Mouse (Mus musculus) embryo, embryonic 9.5 days (tissue): ENCODE data around the gene Dock6.
A peak's percentile ranks its signal among the peaks of the same experiment; 100 is the strongest.

ENCODE experiments used
- DNase-seq: peaks from one replicate; pipeline ENCODE4 v3.0.0-alpha.2; 2017; ENCODE audit errors: extremely low spot score

Gene Dock6

DNA sequence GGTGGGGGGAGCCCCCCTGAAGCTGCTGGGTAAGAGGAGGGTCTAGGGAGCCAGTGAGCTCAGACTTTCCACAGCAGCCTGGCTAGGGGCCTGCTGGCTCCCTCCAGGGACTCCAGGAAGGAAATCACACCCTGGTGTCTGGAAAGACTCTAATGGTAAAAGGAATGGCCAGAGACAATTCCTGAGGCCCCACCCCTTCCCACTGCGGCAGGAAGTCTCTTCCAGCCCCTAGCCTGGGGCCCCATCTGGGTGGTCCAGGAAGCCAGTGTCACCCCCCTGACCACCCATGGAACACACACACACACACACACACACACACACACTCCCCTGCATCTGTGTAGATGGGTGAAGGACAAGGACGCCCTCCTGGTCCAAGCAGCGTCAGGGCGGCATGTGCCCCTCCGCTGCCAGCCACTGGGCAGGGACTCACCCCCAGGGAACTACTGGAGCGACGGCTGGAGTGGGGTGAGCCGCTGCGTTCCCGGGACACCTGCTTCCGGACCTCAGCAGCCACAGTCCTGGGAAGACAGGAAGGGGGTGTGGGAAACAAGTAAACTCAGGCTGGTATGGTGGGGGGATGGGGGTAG is 5.6 kb downstream of the Dock6 start:
- DNase-seq, result peak; percentile 67

DNA sequence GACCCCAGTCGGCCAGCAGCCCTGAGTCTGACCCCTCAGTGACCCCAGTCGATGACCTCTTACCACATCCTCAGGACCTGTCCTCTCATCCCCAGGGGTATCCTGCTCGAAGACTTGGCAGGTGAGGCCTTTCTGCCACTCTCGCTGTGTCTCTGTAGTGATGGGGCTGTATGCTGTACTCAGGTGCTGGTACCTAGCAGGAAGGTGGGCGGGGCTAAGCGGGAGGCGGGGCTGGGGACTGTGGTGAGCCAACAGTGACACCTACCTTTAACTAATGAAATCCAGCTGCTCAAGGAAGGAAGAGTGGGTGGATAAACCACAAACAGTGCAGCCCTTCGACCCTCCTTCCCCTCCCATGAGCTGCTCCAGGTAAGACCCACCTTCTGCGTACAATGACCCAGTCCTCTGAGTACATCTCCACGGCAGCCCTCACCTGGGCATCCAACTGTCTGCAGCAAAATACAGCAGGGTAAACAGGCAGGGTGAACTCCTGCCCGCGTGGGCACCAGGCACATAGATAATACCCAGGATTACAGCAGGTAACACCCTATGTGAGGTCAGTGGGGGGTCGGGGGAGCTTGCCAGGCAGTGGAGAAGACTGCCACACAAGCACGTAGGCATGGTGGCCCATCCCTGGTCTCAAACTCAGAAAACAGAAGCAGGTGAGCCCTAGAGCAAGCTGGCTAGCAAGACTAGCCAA is 6.9 kb downstream of the Dock6 start:
- peak; percentile 42 for DNase-seq

DNA sequence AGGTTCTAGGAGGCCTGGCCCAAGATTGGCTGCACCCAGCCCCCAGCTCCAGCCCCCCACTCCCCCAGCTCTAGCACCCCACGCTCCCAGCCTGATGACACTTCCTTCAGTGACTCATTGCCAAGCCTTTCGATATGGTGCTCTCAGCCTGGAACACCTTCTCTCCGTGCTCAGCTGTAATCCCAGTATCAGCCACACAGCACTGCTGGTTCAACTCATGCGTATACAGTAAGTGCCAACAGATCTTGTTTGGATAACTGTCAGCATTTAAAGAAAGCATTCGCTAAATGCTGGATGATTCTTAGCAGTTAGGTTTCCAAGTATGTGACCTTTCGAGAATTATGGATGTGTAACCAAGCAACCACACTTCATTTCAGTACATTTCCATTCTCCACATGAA is 9.3 kb downstream of the Dock6 start:
- DNase-seq, result no peak

DNA sequence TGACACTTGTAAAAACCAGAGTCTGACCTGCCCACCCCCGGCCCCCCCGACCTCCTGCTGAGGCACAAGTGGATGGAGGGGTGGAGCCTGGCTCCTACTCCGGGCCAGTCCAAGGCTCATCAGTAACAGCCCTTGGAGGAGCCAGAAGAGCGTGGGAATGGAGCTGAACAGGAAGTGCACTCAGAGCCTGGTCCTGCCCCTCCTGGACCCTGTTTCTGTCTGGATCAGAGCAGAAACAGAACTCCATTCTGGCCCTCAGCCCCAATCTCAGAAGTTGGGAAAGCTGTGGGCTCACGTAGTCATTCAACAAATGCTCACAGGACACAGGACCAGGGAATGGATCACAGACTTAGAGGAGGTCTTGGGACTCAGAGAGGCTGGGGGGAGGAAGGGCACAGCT is 10.0 kb downstream of the Dock6 start:
- DNase-seq, result no peak

DNA sequence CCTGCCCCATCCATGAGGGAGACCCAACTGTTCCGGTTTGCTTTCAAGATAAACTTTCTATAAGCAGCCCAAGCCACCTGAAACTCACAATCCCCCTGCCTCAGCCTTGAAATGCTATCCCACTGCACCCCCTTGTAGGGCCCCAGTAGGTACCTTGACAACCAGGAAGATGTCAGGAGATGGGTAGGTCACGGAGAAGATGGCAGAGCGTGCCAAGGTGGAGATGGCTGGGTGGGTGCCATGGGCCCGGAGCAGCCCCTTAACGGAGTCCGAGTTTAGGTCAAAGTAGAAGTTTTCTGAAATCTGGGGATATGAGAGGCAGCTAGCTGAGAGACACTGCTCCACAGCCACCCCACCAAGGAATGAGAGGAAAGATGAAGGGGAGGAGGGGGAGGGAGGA is 11.1 kb downstream of the Dock6 start:
- no peak for DNase-seq

DNA sequence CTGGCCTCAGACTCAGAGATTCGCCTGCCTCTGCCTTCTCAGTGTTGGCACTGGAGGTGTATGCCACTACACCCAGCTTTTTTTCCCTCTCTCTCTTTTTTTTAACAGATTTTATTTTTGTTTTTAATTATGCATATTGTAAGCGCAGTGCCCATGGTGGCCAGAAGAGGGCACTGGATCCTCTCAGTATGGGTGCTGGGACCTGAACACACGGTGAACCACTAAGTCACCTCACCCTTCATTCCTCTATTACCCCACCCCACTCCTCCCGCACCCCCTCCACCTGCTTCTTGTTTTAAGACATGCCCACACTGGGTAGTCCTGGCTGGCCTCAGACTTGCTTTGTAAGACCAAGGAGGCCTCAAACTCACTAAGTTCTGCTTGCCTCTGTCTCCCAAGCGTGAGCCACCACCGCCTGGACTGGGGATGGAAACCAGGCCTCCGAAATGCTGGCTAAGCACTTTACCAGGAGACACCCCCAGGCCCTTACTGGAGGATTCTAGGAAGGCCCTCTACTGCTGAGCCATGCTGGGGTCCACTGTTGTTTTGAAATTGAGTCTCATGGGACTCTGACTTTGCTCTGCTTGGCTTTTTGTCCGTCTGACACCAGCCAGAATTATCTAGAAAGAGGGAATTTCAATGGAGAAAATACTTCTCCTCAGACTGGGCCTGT is 12.2 kb downstream of the Dock6 start:
- peak; percentile 42 for DNase-seq

DNA sequence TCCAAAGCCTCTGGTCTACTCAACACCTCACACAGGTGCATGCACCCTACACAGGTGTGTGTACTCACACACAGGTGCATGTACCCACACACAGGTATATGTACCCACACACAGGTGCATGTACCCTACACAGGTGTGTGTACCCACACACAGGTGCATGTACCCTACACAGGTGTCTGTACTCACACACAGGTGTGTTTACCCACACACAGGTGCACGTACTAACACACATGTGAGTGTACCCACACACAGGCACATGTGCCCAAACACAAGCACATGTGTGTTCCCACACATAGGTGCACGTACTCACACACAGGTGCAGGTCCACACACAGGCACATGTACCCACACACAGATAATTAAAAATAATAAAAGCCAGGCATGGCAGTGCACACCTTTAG is 14.7 kb downstream of the Dock6 start:
- DNase-seq, result no peak

DNA sequence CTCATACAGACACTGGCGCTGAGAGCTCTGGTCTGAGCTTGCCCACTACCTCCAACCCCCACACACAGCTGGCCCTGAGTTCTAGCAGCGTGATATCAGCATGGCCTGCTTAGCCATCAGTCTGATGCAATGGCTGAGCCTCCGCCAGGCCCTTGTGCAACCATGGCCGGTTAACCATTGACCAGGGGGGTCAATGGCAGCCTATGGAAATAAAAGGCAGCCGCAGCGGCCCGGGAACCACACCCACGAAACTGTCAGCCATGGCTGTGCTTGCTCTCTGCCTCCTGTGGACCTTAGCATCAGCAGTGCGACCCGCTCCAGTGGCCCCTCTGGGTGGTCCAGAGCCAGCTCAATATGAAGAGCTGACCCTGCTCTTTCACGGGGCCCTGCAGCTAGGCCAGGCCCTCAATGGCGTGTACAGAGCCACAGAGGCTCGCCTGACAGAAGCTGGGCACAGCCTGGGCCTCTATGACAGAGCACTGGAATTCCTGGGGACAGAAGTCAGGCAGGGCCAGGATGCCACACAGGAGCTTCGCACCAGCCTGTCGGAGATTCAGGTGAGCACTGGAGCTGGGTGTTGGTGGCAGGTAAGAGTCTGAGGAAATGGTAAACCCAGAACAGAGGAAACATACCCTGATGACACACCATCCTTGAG is 17.1 kb downstream of the Dock6 start, which contains the start of gene Angptl8:
Gene Angptl8 (plus strand): TSS at position 253 of the 655 bp plus-strand sequence.
- no peak for DNase-seq

DNA sequence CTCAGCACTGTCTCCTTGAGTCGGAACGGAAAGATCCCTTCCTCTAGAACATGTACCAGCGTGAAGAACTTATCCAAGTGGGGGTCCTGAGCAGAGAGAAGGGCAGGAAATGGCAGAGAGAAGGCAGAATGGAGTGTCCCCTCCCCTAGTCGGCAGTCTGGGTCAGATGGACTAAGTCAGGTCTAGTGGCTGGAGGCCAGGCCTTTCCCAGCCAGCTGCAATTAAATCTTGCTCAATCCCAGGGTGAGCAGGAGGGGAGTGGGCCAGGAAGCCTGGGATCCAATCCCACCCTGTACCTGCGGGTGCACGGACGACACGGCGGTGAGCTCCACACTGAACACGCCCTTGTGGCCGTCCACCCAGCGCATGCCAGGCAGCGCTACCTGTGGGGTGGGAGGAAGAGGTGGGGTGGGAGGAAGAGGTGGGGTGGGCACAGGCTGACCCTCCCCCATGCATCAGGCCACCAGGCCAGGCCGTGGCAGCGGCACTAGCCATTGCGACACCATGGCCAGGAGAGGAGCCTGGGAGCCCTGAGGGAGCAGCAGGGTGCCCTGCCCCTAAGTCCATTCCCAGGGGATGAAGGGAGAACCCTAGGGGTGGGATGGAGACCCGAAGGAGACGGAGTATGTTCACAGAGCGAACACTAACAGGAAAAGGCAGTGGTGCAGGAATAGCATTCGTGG is 20.7 kb downstream of the Dock6 start:
- DNase-seq, result no peak

DNA sequence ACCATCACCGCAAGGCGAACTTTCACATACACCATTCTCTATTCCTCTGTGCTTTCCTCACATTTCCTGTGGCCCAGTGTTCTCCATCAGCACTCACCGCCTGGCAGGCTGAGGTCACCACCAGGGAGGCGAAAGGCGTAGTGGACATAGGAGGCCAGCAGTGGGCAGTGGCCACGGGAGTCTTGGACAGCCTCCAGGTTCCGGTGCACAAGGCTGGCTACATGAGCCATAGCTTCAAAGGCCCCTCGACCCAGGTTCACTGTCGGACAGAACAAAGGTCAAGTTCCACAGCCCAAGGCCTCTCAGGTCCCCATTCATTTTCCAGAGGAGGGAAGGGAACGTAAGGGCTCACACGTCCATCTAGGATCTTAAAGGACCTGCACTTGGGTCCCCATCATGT is 21.5 kb downstream of the Dock6 start:
- DNase-seq, result no peak

DNA sequence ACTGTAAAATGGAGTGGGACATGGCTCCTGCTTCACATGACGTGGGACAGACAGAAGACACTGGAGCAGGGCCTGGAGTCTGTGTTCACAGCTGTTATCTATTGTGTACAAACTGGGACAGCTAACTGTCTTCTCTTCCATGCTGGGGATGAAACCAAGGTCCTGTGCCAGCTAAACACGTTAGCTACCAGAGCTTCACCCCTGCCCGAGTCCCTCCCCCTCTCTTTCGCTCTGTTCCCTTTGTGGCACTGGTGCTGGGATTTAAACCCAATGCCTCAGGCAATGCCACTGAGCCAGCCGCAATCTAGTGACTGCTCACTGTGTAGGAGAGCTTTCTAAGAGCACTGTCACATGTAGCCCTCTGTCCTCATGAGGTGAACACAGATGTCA is 22.0 kb downstream of the Dock6 start:
- no peak for DNase-seq

DNA sequence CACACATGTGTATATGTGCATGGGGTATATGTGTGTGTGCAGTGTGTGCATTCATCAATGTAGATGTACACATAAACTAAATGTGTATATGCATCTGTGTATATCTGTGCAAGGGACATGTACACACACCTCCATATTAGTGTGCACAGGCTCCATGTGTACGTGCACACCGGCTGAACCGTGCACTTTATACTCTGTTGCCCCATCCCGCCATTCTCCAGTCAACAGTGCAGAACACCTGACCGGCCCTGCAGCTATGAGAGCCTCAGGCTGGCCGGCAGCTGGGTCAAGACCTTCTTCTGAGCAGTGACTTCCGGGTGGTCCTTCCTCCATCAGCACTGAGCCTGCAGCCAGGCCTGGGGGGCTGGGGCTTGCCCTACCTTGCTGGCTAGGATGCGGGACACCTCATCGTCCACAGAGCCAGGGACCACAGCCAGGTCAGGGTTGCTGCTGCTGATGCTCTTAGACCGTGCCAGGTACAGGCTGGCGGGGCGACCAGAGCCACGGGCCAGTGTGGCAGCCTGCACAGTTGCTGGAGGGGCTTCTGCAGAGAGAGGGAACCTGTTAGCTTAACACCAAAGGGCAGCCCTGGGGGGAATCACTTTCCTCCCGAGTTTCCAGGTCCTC is 22.5 kb downstream of the Dock6 start:
- DNase-seq, result no peak

DNA sequence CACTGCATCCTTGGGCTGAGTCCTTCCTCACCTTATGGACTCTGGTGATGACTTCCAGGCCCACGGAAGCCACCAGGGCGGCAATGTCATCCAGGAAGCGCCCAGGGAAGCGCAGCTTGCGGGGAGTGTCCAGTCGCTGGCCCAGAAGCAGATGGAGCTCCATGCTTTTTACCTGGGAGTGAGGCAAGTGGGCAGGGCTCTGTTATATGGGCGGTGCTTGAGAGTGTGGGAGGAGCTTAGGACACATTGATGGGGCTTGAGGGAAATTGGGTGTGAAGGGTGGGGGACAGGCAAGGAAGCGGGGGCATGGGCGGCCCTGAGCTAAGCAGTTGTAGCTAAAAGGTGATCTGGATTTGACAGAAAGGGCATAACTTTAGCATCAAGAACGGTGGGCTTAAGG is 28.1 kb downstream of the Dock6 start:
- DNase-seq, result no peak

DNA sequence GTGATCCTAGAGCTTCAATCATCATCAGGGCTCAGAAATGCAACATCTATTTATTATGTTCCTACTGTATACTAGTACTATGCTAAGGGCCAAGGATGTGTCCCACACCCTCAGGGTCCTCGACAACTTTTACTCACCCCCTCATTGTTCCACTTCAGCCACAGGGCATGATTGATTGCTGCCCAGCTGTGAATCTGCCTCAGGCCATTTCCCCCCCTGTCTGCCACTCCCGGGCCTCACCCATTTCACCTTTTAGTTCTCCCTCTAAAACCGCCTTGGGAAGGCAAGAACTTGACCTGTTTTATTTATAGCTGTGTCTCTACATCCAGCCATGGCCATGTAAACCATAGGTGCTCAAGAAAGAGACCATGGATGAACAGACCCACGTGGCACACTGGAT is 28.5 kb downstream of the Dock6 start:
- no peak for DNase-seq

DNA sequence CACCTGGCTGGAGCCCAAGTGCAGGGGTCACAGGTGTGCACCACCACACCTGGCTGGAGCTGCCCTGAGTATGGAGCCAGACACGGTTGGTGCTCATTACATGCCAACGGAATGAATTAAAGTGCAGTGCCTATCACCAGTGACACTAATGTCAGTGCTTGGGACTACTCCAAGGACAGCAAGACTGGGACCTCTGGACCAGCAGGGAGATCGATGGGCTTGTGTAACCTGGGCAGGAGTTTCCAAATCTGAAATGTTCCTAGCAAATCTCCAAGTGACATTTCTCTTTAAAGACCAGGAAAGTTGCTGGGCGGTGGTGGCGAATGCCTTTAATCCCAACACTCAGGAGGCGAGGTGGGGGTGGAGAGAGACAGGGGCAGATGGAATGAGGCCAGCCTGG is 29.7 kb downstream of the Dock6 start:
- no peak for DNase-seq

DNA sequence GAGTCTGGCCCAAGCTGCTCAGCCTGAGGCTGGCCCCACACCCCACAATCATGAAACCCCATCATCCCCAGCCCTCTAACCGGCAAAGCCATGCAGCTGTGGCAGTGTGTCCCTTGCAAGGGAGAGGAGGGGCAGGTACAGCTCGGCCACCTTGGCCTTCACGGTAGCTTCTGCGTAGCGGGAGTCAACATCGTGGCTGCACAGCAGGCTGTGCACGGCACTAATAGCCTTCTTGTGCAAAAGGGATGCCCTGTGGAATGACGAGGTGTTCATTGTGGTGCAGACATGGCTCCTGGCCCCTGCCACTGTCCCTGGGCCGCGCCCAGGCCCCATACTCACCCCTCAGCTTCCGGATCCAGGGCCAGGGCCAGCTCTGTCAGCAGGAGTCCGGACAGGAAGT is 32.3 kb downstream of the Dock6 start:
- DNase-seq, result no peak

DNA sequence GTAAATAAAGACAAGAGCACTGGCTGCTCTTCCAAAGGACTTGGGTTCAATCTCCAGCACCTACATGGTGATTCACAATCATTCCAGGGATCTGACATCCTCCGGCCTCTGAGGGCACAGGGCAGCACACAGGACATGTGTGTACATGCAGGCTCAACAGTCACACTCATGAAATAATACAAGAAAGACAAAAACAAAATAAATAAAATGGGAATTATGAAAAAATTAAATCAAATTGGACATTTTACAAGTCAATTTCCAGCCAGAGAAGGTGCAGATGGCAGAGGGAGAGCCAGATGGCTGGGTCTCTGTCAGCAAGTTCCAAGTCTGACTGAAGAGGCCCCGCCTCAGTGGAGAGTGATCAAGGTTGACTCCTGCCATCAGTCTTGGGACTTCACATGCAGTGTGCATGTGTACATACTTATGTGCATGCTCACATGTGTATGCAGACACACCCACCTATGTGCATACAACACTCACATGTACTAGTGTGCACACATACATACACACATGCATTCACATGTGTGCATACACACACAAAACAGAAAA is 33.2 kb downstream of the Dock6 start:
- no peak for DNase-seq

DNA sequence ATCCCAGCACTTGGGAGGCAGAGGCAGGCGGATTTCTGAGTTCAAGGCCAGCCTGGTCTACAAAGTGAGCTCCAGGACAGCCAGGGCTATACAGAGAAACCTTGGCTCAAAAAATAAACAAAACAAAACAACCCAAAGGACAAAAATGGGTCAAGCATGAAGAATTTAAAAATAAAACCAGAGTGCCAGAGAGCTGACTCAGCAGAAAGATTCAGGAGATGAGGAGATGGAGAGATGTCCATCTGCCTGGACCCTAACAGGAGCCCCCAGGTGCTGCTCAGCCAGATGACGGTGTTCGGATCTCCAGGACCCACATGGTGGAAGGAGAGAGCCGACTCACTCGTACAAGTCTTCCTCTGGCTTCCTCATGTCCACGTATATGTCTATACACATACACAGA is 33.9 kb downstream of the Dock6 start:
- DNase-seq, result no peak

DNA sequence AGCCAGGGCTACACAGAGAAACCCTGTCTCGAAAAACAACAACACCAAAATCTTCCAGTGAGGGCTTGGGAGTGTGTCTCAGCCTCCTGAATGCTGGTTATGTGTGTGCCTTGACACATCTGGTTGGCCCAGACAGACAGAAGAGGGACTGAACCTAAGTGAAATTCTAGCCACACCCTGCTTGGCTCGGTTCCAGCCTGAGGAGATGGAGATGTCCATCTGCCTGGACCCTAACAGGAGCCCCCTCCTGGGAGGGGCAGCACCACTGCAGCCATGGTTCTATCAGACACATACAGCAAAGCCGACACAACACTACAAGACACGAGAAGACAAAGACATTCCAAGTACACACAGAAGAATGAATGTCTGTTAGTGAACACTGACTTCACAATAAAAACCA is 34.3 kb downstream of the Dock6 start:
- no peak for DNase-seq

DNA sequence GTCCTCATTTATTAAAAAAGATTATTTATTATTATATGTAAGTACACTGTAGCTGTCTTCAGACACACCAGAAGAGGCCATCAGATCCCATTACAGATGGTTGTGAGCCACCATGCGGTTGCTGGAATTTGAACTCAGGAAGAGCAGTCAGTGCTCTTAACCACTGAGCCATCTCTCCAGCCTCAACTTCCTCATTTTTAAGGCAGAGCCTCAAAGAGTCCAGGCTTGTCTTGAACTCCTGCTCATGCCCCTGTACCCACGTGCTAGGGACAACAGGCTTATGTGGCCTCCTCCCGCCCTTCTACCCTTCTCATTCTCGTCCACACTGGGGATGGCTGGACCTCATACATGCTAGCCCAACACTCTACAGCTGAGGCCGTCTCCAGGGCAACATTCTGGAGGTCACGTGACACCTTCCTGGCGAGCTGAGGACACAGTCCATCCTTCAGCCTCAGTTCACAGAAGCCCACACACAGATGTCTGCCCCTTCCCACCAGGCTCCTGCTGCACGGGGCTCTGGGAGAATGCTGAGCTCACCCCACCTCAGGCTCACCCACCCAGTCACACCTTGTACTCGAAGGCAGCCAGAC is 35.6 kb downstream of the Dock6 start:
- DNase-seq, result no peak

DNA sequence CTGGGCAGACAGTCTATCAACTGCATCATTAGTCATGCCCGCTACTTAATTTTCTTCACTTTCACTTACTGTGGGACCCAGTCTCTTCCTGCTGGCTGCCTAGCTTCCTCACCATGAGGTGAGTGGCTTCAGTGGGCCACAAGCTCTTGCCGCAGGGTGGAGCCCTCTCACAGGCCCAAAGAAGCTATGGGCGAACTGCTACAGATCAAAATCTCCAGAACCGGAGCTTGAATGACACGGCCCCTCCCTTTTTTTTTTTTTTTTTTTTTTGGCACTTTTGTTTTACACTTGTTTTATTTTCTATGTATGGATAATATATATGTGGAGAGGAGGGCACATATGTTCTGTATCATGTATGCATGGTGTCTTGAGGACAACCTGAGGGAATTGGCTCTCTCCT is 41.3 kb downstream of the Dock6 start:
- no peak for DNase-seq
